Mouse (Mus musculus): Measurements from ENCODE around the gene Sipa1l1. TPM values are rescaled to one million over a fixed set of nuclear protein-coding genes. Genes with fewer than 3 reads are reported as not detected.

Gene Sipa1l1
- polyA plus RNA-seq, 1 experiment = 16.1 TPM

DNA sequence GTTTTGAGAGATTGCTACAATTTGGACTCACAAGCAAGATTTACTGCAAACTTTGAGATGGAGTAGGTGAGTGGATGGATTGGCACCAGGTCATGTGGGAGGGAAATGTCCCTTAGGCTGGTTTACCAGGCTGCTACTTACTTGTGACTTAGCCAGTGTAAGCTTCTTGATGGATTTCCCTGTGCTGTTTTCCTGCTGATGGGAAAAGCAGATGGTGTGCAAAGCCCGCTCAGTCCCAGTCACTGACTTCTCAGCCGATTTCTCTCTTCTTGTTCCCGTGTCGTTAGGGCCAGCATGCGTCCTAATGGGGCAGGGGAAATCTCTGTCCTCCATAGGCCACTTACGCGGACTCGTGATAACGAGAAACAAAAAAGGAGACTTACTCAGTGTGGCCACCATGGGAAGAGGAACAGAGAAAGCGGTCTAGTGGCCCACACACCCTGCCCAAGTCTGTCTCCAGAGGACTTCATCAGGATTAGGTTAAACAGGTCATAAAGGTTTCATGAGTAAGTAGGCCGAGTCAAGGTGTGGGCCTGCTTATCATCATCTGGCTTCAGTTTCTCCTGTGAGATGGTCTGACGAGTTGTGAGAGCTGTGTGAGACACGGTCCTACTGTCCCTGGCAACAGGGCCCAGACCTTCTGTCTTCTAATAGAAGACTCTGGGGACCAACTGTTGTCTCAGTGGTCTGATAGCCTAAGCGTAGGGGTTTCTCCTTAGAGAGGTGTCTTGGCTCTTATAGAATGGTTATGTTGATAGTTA, 65.5 kb downstream of the Sipa1l1 start:
- no peak for DNase-seq (ENCODE audit: low read depth, low spot score)
- 89% methylated on average over 14 of the region's 14 CpGs for WGBS

DNA sequence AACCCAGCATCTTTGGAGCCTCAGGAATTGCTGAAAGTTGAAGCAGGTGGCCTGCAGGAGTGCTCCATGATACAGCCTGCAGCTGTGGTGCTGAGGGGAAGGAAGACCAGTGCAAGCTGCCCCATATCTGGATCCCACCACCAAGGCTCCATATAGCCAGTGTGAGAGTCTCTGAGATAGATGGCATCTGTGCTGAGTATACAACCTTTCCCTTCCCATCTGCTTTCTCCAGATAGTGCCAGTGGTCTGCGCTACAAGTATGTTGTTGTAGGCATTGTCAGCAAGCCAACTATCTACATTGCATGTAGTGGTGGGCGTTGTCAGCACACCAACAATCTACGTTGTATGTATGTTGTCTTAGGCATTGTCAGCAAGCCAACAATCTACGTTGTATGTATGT, 68.0 kb downstream of the Sipa1l1 start:
- WGBS = 87% methylated on average over 4 of the region's 4 CpGs
- DNase-seq (ENCODE audit: low read depth, low spot score) = no peak

DNA sequence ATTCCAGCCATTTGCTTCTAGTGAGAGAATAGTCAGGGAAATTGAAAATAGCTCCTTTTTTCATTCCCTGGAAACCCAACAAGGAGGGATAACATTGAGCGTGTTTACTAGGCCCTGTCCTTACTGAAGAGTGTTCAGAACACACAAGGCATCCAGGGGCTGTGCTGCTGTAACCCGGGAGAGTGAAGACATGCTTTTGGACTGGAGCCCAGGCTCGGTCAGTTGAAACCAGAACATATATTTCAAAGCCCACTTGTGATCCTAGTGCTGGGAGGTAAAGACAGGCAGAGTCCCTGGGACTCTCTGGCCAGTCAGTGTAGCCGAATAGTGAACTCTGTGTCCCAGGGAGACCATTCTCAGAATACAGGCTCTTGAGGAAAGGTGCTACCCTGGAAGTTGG, 68.8 kb downstream of the Sipa1l1 start:
- WGBS = 58% methylated on average over 4 of the region's 4 CpGs
- no peak for DNase-seq (ENCODE audit: low read depth, low spot score)

DNA sequence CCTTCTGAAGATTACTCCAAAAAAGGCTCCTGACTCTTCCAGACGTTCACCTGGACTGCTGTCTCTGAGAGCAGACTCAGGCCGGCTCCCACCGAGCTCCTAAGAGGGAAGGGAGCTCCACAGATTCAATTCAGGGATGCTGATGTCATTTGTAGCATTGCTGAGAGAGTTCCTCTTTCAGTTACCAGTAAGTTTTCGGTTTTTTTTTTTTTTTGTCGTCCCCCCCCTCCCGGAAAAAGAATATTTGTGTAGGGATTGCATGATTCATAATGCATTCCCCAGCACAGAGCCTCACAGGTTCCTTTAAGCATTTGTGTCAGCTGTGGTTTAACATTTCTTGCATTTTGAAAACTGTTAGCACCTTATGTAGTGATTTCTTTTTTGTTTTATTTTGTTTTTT, 71.6 kb downstream of the Sipa1l1 start:
- no peak for DNase-seq (ENCODE audit: low read depth, low spot score)
- WGBS = 70% methylated on average over 6 of the region's 6 CpGs

DNA sequence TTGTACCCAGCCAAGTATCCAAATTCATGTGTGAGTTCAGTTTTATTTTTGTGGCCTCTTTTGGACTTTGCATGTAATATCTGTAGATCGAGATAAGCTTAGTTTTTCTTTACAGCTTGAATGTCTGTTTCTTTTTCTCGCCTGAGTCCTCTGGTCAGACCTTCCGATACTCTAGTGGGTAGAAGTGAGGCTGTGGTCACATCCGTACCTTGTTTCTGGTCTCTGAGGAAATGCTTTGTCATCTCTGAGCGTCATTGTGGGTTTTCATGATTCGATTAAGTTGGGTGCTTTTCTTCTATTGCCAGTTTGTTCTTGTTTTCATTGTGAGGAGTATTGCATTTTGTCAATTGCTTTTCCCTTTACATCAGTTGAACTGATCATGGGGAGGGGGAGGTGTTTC, 76.1 kb downstream of the Sipa1l1 start:
- 75% methylated on average over 6 of the region's 6 CpGs for WGBS
- no peak for DNase-seq (ENCODE audit: low read depth, low spot score)

DNA sequence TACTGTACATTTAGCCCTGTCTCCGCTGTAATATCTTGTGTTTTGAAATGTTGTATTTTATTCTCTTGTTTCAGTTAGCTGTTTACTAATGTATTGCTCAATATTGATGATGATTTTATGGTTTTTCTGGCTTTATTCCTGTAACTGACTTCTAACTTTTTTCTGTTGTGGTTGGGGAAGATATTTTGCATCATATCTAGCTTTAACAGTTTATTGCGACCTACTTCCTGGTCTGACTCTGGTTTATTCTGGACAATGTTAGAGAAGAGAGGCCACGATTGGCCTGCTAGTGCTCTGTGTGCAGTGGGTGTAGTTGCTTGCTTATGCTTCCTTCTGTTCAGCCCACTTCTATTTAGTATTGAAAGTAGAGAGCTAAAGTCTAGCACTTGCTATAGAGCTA, 77.3 kb downstream of the Sipa1l1 start:
- DNase-seq (ENCODE audit: low read depth, low spot score) = no peak
- WGBS = 14% methylated on average over 3 of the region's 3 CpGs

DNA sequence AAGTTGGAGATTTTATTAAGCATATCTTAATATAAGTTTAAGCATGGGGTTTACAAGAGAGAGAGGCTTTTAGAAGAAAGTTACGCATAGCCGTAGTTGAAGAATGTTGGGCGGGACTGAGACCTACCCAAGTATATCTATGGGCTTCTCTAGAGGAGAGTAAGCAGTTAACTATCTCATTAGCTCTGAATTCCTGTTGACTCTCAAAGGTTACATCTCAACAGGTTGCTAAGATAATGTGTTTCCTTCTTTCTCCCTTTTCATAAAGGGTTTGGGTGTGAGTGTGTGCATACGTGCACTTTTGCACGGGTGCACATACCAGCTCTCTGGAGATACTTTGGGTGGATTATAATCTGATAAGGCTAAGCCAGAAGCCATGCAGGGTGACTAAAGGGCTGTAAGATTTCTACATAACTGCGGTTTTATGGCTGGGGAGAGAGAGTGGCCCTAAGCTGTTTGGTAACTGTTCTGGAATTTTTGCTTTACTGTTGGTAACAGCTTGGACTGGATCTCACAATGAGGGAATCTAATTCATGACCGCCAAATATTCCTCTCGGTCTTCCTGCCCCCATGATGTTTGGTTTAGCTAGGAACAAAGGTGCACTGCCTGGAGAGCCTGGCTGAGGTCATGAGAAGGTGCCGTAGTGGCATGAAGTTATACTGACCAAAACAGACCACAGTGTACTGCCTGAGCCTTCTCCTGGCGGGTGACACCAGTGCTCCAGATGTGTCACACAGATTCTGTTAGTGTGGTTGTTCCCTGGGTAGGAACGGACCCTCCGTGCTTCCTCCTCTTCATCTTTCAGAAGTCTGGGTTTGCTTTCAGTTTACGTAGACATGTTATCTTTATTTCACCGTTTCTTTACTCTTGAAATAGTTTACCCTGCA, 78.5 kb downstream of the Sipa1l1 start:
- DNase-seq (ENCODE audit: low read depth, low spot score) = no peak
- 60% methylated on average over 14 of the region's 14 CpGs for WGBS

DNA sequence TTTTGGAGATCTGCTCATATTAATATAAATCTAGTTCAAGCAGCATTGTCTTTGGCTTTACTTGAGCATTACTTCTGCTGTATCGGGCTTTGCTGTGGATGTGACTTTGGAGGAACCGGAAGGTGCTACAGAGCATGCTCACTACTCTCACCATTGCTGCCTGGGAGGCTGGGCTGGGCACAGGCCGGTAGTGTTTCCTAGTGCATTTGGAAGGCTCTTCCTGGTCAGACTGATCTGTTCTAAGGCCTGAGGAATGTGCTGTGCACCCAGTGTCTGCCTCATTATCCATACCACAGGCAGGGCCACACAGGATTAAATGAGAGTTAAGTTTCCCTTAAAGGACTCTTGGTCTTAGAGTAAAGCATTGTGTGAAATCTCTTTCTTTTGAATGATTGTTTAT, 79.4 kb downstream of the Sipa1l1 start:
- 90% methylated on average over 3 of the region's 3 CpGs for WGBS
- DNase-seq (ENCODE audit: low read depth, low spot score) = no peak

DNA sequence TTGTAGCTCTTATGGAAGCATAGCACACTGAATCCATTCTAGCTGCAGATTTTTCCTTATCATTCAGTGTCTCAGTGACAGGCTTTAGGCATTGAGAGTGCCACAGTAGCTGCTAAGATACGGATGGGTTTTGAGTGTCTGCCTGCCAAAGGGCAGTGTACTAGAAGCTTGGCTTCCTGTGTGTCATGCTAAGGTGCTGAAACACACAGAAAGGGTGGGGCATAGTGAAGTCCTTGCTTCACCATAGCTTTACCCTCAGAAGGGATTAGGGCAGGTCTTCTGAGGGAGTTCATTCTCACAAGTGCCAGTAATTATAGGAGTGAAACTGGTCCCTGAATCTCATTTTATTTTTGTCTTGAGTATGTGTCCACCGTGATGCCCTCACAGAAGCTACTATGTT, 82.2 kb downstream of the Sipa1l1 start:
- 79% methylated on average over 2 of the region's 2 CpGs for WGBS
- DNase-seq (ENCODE audit: low read depth, low spot score) = no peak

DNA sequence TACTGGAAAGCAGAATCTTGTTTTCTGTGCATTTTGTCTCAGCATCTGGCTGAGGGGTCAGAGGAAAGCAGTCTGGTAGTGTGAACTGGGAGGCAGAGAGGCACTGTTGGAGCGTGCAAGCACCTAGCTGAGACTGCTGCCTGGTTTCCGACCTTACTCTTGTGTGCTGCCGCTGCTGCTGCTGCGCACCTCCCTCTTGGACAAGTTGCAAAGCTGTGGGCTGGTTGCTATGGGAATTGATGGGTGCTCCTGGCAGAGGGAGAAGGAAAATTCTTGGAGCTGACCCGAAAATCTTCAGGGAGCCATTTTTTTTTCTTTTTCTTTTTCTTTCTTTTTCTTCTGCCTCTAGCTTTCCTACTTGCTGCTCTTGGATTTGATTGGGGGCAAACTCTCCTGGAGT, 85.0 kb downstream of the Sipa1l1 start:
- DNase-seq (ENCODE audit: low read depth, low spot score) = no peak

DNA sequence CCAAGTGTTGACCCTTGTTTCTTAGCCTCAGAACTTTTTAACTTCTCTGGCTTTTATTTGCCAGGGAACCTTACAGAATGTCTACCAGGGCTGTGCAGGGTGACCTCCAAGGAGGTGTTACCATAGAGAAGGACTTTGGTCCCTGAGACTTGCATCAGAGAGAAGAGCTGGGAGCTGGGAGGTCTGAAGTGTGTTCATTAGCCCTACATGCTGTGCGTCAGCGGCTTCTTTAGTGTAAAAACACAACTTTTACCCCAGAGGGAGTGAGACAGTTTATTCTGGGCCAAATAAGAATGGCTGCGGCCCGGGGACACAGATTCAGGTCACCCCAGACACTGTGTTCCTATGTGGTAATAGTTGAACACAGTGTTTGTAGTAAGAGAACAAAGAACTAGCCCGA, 86.9 kb downstream of the Sipa1l1 start:
- DNase-seq (ENCODE audit: low read depth, low spot score) = no peak
- WGBS = 82% methylated on average over 5 of the region's 5 CpGs

More for the DNA sequence above, 85.0 kb downstream of the Sipa1l1 start:
- whole genome bisulfite sequencing = 75% methylated on average over 5 of the region's 5 CpGs

DNA sequence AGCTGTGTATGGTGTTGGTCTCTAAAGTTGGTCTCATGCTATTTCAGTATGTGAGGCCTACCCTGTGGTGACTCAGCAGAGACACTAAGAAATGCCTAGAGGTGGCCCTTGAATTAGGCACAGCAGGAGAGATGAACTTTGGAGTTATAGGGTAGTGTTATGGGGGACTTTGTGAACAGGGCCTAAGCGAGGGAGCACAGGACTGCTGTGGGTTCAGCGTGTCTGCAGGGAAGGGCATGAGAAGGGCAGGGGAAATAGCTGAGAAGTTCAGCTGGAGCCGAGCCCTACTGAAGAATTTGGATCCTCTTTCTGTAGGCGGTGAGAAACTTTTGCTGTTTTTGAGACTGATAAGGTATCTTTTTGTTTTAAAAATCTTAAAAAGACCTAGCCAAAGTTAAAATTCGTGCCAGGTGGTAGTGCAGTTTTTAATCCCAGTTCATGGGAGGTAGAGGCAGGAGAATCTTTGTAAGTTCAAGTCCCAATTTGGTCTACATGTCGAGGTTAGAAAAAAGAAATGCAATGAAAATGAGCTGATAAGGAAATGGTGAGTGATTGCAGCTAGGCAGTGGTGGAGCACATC, 87.9 kb downstream of the Sipa1l1 start:
- no peak for DNase-seq (ENCODE audit: low read depth, low spot score)
- WGBS = 84% methylated on average over 6 of the region's 6 CpGs

DNA sequence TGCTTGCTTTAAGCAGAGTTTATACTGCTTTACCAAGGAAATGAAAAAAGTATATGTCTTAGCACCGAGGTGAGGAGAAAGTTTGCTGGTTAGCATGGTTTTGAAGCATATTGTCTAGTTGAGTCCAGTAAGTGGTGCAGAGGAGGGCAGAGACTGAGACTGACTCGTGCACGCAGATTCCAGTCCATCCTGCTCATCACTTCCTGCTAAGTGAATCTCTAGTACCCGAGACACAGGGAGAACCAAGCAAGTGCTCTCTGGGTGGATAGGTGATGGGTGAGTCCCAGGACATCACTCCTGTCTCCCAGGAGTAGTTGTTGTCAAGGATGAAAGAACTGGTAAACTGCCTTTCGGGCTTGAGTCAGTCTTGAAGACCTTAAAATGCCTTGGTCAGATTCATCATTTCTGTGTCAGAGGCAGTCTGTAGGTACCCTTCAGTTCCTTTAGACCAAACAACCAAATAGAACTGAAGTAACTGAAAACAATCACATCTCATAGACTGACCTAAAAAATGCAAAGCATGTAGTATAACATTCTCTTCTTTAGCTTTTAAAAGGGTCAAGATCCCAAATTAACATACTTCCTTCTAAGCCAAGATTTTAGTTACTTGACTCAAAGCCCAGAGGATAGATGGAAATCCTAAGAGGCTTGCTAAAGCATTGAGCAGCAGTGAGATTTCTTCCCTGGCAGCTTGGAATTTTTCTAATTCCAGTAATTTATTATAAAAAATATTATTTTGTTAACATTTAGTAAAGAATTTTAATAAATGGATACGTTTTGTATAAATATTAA, 89.1 kb downstream of the Sipa1l1 start:
- WGBS = 72% methylated on average over 6 of the region's 6 CpGs
- no peak for DNase-seq (ENCODE audit: low read depth, low spot score)

DNA sequence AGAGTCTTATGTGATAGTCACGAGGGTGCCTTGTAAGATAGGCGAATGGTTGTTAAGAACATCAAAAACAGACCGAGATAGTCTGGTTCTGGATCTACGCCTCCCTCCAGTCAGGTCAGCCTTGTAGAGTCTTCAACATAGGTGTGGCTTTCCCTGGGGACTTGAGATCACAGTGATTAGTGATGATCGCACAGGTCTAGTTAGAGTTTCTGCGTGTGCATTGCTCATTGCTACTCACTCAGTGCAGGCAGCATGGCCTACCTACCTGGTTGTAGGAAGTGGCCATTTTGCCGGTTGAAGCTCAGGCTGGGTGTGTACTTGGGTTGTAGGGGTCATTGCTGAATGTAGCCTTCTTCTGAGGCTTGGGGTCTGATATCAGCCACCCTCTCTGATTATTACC, 94.3 kb downstream of the Sipa1l1 start:
- no peak for DNase-seq (ENCODE audit: low read depth, low spot score)
- 93% methylated on average over 7 of the region's 7 CpGs for WGBS

DNA sequence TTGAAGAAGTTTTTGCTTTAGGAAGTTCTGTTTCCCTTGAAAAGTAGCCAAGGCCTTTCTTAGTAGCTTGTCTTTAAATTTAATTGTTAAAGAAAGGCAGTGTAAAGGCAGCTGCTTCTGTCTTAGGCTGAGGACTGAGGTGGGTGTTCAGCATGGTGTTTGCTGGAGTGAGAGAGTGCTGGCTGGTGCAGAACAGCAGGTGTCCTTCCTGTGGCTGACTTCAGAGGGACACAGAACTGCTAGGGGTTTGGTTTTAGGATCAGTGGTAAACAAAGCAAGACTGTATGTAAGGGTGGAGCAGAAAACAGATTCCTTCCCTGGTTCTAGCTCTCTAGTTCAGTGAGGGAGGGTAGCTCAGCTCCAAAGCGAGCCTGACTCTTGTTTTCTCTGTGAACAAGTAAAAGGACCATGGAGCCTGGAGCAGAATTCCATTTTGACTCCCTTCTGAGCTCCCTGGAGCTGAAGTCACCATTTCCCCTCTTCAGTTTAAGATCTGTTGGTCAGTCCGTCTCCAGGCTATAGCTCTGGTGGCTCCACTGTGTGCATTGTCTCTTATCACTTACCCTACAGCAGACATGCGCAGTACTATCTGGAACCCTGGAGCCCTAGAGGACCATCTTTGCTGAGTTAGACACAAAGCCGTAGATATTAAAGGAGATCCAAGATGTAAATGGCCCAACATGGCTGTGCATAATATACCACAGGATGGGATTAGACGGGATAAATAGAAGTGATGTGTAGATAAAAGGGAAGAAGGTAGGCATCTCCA, 95.1 kb downstream of the Sipa1l1 start:
- WGBS = 96% methylated on average over 5 of the region's 5 CpGs
- DNase-seq (ENCODE audit: low read depth, low spot score) = no peak

DNA sequence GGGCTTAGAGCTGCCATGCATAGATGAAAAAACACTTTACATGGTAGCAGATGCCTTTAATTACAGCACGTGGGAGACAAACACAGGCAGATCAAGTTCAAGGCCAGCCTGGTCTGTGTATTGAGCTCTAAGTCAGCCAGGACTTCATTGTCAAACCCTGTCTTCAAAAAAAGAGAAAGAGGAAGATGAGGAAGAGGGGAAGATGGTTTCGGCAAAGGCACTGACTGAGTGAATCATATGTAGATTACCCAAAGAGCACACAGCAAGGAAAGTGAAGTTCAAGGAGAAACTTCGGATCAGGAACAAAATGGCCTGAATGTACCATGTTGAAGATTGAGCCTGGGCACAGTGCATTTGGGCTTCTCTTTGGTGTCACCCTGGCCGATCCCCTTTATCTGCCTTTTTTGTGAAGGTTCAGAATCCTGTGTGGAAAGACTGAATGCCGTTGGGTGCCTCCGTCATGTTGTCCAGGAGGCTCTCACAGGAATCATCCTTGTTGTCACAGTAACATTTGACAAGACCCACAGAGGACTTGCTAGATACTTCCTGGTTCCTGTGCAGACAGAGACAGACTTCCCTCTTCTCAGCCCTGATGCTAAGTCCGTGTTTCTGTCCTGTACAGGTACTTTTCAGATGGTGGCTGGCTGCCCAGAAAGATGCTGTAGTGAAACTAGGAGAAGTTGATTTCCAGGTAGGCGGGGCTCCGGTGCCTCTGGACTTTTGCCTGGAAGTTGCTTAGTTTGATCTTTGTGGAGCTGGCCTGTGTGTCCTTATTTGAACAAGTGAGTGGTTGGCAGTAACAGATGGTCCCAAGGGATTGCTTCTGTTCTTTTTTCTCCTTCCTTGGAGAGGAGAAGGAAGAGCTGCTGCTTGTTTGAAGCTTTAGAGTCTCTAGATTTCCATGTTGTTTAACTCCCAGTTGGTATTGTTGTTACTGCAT, 96.5 kb downstream of the Sipa1l1 start:
- WGBS = 42% methylated on average over 9 of the region's 9 CpGs
- DNase-seq (ENCODE audit: low read depth, low spot score) = peak; percentile 60

DNA sequence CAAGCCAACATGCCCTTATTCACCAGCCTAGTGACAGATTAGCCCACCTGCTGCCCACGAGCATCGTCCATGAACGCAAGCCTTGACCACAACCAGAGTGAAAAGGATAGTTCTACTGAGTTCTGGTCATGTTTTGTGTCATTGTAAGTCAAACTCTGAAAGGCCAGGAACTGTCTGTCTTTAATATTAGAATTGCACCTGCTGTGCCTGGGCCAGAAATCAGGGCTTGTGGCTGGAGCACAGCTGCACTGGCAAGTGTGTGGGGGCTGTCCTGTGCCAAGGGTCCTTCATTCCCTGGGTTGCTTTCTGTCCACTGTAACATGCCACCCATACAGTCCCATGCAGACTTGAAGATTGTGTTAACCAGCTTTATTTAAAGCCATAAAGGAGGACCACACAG, 102.3 kb downstream of the Sipa1l1 start:
- no peak for DNase-seq (ENCODE audit: low read depth, low spot score)
- WGBS = 63% methylated on average over 3 of the region's 3 CpGs

DNA sequence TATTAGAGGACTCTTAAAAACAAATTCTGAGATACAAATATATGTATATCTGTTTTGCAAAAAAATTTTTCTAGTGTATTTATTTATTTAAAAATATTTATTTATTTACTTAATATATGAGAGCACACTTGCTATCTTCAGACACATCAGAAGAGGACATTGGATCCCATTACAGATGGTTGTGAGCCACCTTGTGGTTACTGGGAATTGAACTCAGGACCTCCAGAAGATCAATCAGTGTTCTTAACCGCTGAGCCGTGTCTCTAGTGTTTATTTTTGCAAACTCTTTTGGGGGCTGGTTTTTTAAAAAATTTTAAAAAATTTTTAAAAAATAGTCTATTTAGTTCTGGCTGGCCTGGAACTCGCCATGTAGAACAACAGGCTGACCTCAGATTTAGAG, 104.4 kb downstream of the Sipa1l1 start:
- WGBS = 87% methylated on average over 3 of the region's 3 CpGs
- DNase-seq (ENCODE audit: low read depth, low spot score) = no peak

Measured in large intestine, adult 2 months (tissue).